Mouse (Mus musculus): ENCODE results near the gene Nxph2.
A peak's percentile ranks its signal among the peaks of the same experiment; 100 is the strongest.

Gene Nxph2

DNA sequence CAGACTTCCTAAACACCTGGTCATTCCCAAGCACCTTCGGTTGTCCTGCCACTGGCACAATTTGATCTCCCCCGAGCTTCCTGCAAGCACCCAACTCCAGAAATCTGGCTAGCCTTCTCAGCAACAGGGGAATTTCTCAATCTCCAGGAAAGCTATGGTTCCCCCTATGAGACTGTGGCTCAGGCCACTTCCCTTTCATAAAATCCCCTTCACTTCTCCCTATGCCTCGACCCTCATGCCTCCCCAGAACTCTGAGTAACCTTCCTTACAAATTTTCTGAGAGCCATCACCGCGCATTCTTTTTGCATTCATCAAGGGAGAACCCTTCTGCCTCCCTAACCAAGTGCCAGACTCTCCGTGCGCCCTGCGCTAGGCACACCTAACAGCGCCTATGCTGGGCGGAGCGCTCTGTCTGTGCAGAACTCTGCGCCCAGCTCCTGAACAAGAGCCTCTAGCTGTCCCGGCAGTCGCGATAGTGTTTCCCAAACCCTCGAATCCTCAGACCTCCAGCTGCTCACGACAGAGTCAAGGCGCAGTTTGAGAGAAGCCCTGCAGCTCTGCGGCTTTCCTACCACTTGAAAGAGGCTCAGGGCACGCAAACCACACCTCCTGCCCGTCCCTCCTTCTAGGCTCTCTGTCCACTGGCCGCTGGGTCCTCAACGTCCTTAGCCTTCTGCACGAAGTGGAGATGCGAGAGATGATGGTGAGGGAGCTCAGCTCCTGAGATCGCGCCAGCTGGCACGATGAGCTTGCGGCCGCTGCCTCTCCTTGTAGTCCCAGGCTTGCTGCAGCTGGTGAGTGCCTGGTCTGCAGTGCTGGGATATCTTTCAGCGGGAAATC is at the start of gene Nxph2:
Gene Nxph2, plus strand, starts transcription at position 501 of the 840 bp plus-strand sequence.
- DNase-seq (ENCODE audit: low spot score): peak; percentile 57

DNA sequence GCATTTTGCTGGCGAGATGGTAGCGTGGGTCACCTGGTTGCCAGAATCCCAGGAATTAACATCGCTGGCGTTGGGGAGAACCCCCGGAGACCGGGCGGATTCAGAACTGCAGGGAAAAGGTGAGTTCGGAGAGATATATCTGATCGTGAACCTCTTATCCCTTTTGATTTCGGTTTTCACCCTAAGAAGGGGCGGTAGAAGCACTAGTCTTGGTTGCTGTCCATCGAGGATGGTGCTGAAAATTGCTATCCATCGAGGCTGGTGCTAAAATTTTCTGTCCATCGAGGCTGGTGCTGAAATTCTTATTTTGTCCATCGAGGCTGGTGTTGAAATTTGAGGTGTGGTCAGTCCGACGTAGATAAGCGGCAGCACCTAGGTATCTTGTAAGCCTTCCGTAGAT is 30.1 kb upstream of the Nxph2 start:
- DNase-seq (ENCODE audit: low spot score): peak; percentile 54

DNA sequence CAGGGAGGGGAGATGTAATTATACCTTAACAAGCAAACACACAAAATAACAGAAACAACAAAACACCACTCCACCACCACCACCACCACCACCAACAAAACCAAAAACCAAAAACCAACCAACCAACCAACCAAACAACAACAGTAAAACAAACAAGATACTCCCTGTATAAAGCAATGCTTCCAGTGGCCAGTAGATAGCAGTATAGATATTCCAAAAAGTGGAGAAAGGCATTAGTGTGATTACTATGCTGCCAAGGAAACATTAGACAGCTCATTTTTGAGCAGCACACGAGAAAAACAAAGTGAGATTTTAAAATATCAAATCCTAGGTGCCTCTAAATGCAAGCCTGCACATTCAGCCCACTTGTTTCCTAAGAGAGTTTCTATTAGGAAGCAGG is 6.2 kb upstream of the Nxph2 start:
- no peak for DNase-seq (ENCODE audit: low spot score)

Measured in embryo, embryonic 10 days (tissue).